Mouse (Mus musculus): ENCODE data around the gene Med14. TPM values are rescaled to one million over a fixed set of nuclear protein-coding genes. Genes with fewer than 3 reads are reported as not detected.
A peak's percentile ranks its signal among the peaks of the same experiment; 100 is the strongest.

Gene Med14
- polyA plus RNA-seq, 1 experiment from 2014 or later = 14.5 TPM

DNA sequence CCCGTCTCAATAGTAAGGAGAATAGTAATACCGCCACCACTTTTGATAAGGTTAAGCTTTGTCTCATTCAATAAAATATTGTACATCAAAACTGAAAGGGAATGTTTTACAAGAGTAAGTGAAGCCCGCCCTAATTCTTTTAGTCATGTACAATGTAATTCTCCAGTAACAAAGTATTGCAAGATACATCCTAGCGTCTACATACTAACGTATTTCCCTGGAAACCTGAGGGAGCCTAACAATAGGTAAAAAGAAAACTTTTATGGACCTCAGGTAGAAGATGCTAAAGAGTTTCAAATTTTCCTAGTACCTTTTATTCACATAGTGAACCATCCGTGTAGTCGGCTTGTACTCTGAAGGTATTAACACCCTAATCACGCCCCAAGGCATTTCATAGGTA lies 1.4 kb downstream of the Med14 start:
- Histone ChIP-seq H3K9ac (peak overlapping the region; percentile 68; the same call in 1 of the 2 replicates), H3K4me1 (replicated peaks) (peaks cover 8% of the 10 kb centered on the region; the same call in 1 of the 2 replicates), H3K36me3 (no peaks in the 10 kb centered on the region), H3K9me3 (no peaks in the 10 kb centered on the region), H3K27ac (replicated peaks) (no peak overlapping the region), H3K4me3 (peak overlapping the region; percentile 60), H3K4me2 (peak overlapping the region; percentile 56), H3K27me3 (no peaks in the 10 kb centered on the region)
- no peak for ATAC-seq (ENCODE audit: low FRiP score, low read depth)
- WGBS = 22% methylated on average over 8 of the region's 8 CpGs

DNA sequence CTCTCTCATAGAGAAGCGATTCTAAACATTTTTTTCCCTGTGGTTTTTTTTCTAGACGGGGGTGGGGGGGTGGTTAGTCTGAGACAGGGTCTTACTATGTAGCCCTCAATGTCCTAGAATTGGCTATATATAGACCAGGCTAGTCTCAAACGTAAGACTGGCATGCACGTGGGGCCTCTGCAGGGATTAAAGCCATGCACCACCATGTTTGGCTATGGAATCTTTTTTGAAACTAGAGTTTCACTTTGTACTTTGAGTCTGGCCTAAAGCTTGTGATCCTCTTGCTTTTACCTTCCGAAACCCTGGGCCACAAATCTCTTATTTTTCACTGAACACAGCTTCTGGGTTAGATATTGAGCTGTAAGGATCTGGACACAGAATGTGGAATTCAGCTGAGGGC lies 2.2 kb downstream of the Med14 start:
- H3K9ac ChIP-seq = no peak overlapping the region
- H3K4me2 ChIP-seq = peak overlapping the region; percentile 56
- H3K4me3 ChIP-seq = 0 out of 2 replicates have a peak overlapping the region, but pooled peaks have one; percentile 10
- no peak overlapping the region for H3K27ac ChIP-seq (replicated peaks)
- no peaks in the 10 kb centered on the region for H3K36me3 ChIP-seq
- no peaks in the 10 kb centered on the region for H3K27me3 ChIP-seq
- 58% methylated on average over 5 of the region's 5 CpGs for WGBS
- H3K9me3 ChIP-seq = no peaks in the 10 kb centered on the region
- H3K4me1 ChIP-seq (replicated peaks) = peaks cover 8% of the 10 kb centered on the region; the same call in 1 of the 2 replicates
- ATAC-seq (ENCODE audit: low FRiP score, low read depth) = no peak

DNA sequence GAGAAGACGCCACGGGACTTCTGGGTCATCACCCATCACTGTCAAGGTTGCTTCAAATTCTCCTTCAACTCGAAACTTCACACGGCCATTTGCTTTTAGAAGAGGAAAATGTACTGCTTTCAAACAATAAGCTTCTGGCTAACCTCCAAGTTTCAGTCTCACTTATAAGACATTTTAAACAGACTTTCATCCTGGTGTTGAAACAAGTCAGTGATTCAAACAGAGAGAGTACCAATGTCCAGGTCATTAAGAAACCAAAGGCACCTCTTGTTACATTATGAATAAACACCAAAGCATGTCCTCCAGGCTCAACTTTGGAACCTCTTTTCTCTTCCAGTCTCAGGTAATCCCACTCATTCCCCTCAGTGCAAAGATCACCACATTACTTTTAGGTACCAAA lies 14.0 kb downstream of the Med14 start:
- Histone ChIP-seq H3K36me3 (no peaks in the 10 kb centered on the region), H3K27me3 (no peaks in the 10 kb centered on the region), H3K4me3 (no peak overlapping the region), H3K4me1 (replicated peaks) (no peaks in the 10 kb centered on the region), H3K9me3 (no peaks in the 10 kb centered on the region), H3K9ac (no peak overlapping the region), H3K27ac (replicated peaks) (no peak overlapping the region), H3K4me2 (no peak overlapping the region)
- ATAC-seq (ENCODE audit: low FRiP score, low read depth) = no peak
- 79% methylated on average over 4 of the region's 4 CpGs for WGBS

DNA sequence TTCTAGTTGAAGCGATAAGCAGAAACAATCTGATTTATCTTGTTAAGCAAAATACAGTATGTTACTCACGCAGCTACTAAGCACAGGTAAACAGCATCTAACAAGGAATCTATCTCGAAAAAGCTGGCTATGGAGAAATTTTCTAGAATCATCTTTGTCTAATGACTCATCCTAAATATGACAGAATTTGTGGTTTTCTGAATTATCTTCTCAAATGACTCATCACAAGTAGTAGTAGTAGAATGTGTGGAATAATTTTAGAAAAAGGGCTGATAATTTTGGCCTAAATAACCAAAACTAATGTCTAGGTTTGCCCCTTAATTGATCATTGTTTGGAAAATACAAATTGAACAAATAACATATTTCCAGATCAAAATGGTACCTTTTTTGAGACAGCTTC lies 15.1 kb downstream of the Med14 start:
- no peaks in the 10 kb centered on the region for H3K27me3 ChIP-seq
- no peaks in the 10 kb centered on the region for H3K4me1 ChIP-seq (replicated peaks)
- H3K4me2 ChIP-seq = no peak overlapping the region
- ATAC-seq (ENCODE audit: low FRiP score, low read depth) = no peak
- H3K4me3 ChIP-seq = no peak overlapping the region
- H3K36me3 ChIP-seq = no peaks in the 10 kb centered on the region
- no peak overlapping the region for H3K27ac ChIP-seq (replicated peaks)
- WGBS = 90% methylated on average over 3 of the region's 3 CpGs
- H3K9ac ChIP-seq = no peak overlapping the region
- H3K9me3 ChIP-seq = no peaks in the 10 kb centered on the region

DNA sequence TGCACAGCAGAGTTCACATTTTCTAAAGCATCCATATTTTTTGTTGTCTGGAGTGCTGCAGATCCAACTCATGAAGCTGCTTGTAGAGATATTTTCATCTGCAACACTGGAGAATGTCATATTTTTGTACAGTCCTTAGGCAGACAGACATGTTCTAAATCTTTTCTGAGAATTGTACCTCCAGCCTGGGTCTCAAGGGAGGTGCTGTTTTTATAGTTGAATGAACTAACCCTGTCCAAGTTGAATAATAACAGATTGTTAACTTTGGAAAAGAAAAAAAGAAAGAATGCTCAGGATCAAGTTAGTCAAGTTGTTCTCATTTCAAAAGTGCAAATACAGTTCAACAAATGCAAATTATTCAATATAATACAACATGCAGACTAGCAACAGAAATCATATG lies 21.5 kb downstream of the Med14 start:
- ATAC-seq (ENCODE audit: low FRiP score, low read depth) = no peak
- no peaks in the 10 kb centered on the region for H3K4me1 ChIP-seq (replicated peaks)
- no peak overlapping the region for H3K9ac ChIP-seq
- no peak overlapping the region for H3K4me2 ChIP-seq
- H3K27ac ChIP-seq (replicated peaks) = no peak overlapping the region
- no peaks in the 10 kb centered on the region for H3K27me3 ChIP-seq
- H3K36me3 ChIP-seq = 0 out of 2 replicates have a peak, but pooled peaks cover 6% of the 10 kb centered on the region
- no peaks in the 10 kb centered on the region for H3K9me3 ChIP-seq
- no peak overlapping the region for H3K4me3 ChIP-seq

DNA sequence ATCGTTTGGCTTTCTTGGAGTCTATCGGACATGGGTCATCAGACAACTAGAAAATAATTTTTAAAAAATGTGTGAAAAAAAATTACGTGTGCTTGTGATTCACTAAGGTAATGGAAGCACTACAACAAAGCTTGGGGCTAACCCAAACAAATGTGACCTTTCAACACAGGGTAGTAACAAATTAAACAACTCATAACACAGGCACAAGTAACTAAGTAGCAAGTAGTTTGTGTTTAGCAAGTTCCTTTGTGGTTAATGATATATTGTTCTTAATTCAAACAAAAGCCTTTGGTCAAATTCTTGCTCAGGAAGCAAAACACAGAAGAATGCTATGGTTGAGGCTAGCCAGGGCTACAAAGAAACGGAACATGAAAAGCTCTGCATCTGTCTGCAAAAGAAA lies 45.8 kb downstream of the Med14 start:
- Histone ChIP-seq H3K36me3 (peaks cover 10% of the 10 kb centered on the region), H3K27ac (replicated peaks) (no peak overlapping the region), H3K9ac (no peak overlapping the region), H3K27me3 (no peaks in the 10 kb centered on the region), H3K4me3 (no peak overlapping the region), H3K4me2 (no peak overlapping the region), H3K9me3 (no peaks in the 10 kb centered on the region), H3K4me1 (replicated peaks) (no peaks in the 10 kb centered on the region)
- 84% methylated on average over 4 of the region's 4 CpGs for WGBS
- no peak for ATAC-seq (ENCODE audit: low FRiP score, low read depth)

DNA sequence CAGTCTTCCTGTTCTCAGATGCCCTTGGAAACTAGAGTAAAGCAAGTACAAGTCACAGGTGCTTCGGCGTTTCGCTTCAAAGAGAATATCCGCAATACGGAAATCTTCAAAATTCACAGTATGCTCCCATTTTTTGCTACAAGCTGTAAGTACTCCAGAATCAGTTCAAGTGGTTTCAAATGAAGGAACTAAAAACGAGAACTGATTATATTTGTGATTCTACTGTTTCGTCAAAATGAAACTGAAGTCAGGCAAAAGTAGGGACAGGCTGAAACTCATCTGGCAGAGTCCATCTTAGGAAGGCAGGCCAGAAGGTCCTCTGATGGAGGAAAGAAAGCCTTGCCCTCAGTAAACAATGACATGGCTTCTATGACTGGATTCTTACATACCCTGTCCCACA lies 48.1 kb downstream of the Med14 start:
- H3K9me3 ChIP-seq = no peaks in the 10 kb centered on the region
- H3K36me3 ChIP-seq = peaks cover 10% of the 10 kb centered on the region
- no peak for ATAC-seq (ENCODE audit: low FRiP score, low read depth)
- no peaks in the 10 kb centered on the region for H3K27me3 ChIP-seq
- H3K4me1 ChIP-seq (replicated peaks) = no peaks in the 10 kb centered on the region
- no peak overlapping the region for H3K27ac ChIP-seq (replicated peaks)
- no peak overlapping the region for H3K4me2 ChIP-seq
- 97% methylated on average over 7 of the region's 7 CpGs for WGBS
- H3K4me3 ChIP-seq = no peak overlapping the region
- H3K9ac ChIP-seq = no peak overlapping the region

DNA sequence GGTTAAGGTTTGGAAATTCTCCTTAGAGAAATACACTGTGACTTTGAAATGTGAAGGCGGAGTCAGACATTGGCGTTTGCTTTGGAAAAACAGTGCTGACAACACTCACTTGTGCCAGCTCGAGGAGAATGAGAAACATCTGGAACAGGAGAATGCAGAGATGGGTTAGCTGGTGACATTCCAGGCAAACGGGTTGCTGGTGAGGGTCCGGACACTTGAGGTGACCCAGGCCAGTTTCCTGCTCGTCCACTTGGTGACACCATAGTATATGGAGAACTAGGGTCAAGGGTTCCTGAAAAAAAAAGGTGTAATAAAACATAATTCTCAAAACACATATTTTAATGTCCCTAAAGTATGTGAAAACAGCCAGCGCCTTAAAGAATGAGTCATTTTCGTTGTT lies 75.0 kb downstream of the Med14 start:
- no peak for ATAC-seq (ENCODE audit: low FRiP score, low read depth)
- H3K4me1 ChIP-seq (replicated peaks) = no peaks in the 10 kb centered on the region
- no peak overlapping the region for H3K9ac ChIP-seq
- WGBS = 84% methylated on average over 8 of the region's 8 CpGs
- no peaks in the 10 kb centered on the region for H3K9me3 ChIP-seq
- H3K4me2 ChIP-seq = no peak overlapping the region
- no peaks in the 10 kb centered on the region for H3K27me3 ChIP-seq
- no peak overlapping the region for H3K27ac ChIP-seq (replicated peaks)
- H3K4me3 ChIP-seq = no peak overlapping the region
- peaks cover 8% of the 10 kb centered on the region; the same call in 1 of the 2 replicates for H3K36me3 ChIP-seq

DNA sequence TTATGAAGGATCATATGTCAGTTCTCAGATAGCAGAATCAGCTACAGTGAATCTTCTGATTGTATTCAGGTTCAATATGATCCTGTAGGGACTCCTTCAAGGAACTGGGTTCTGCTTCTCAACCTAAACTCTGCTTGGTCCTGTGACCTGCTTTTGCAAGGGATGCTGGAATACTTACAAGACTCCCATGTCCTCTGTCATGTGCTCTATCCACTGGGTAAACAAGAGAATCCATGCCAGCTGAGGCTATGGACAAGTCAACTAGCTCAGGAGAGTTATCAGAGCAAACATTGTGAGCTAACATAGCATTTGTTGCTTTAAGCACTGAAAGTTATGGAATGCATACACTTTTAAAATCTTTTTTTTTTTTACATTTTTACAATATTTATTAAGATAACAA lies 75.8 kb downstream of the Med14 start:
- ATAC-seq (ENCODE audit: low FRiP score, low read depth) = no peak
- H3K9me3 ChIP-seq = no peaks in the 10 kb centered on the region
- H3K4me3 ChIP-seq = no peak overlapping the region
- H3K9ac ChIP-seq = no peak overlapping the region
- H3K27ac ChIP-seq (replicated peaks) = no peak overlapping the region
- no peaks in the 10 kb centered on the region for H3K4me1 ChIP-seq (replicated peaks)
- H3K4me2 ChIP-seq = no peak overlapping the region
- H3K27me3 ChIP-seq = no peaks in the 10 kb centered on the region
- peaks cover 8% of the 10 kb centered on the region; the same call in 1 of the 2 replicates for H3K36me3 ChIP-seq

DNA sequence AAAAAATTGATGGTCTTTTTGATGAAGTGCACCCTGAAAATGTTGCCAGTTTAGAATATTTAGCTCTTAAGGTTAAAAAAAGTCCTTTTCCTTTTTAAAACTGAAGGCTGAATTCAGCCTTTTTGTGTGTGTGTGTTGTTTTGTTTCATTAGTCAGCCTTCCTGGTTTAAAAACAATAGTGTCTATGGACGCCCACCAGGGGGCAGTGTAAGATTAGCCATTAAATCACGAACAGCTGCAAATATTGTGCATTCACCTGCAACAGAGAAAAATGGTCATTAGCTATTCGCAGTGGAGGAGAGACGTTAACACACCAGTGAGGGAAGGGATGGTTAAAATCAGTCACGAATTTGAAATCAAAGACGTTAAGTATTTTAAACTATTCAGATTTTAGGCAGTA lies 84.5 kb downstream of the Med14 start:
- no peak overlapping the region for H3K27ac ChIP-seq (replicated peaks)

DNA sequence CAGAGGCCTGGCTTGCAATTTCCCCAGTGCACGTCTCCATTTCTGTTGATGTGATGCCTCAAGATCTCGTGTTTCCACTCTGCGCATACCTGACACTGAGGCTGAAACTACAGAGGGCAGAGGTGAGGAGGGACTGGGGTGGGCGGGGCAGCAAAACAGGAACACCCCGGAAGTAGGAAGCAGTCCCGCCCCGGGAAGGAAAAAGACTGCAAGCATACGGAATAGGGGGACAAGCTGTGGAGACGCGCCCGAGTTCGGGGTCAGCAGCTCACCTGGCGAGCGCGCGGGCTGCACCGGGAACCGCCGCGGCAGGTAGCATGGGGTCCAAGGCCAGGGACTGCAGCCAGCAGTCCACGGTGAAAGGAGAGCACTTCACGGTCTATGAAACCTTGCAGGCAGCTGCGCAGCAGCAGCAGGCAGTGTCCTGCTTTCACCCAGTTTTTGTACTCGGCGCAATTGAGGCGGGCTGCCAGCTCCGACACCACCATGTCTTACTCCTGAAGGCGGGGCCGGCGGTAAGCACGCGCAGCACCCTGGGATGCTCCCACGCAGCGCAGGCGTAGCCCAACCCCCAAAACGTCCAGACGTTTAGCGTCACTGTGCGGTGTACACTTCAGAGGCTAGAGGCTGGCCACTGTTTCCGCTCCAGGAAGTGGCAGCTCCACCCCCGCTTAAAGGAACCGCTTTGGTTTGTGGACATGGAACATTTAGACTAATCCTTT lies 88.7 kb downstream of the Med14 start, which contains the start of gene 1810030O07Rik:
TSS of gene 1810030O07Rik (minus strand) at position 615 of the 722 bp plus-strand sequence.
- Histone ChIP-seq H3K36me3 (no peaks in the 10 kb centered on the region), H3K27ac (replicated peaks) (peak within 1 kb of the TSS; percentile 91), H3K9me3 (no peaks in the 10 kb centered on the region), H3K4me3 (peak within 1 kb of the TSS; percentile 72), H3K27me3 (no peaks in the 10 kb centered on the region), H3K4me1 (replicated peaks) (peaks cover 9% of the 10 kb centered on the region), H3K9ac (peak within 1 kb of the TSS; percentile 80), H3K4me2 (peak within 1 kb of the TSS; percentile 57)
- peak; percentile 99 for ATAC-seq (ENCODE audit: low FRiP score, low read depth)
- 10% methylated on average over 42 of the region's 42 CpGs for WGBS

More for the DNA sequence above, 84.5 kb downstream of the Med14 start:
- Histone ChIP-seq H3K4me1 (replicated peaks) (peaks cover 9% of the 10 kb centered on the region), H3K4me2 (no peak overlapping the region), H3K9me3 (no peaks in the 10 kb centered on the region), H3K9ac (no peak overlapping the region), H3K36me3 (0 out of 2 replicates have a peak, but pooled peaks cover 9% of the 10 kb centered on the region), H3K27me3 (no peaks in the 10 kb centered on the region), H3K4me3 (no peak overlapping the region)
- no peak for ATAC-seq (ENCODE audit: low FRiP score, low read depth)
- 31% methylated on average over 6 of the region's 6 CpGs for WGBS

DNA sequence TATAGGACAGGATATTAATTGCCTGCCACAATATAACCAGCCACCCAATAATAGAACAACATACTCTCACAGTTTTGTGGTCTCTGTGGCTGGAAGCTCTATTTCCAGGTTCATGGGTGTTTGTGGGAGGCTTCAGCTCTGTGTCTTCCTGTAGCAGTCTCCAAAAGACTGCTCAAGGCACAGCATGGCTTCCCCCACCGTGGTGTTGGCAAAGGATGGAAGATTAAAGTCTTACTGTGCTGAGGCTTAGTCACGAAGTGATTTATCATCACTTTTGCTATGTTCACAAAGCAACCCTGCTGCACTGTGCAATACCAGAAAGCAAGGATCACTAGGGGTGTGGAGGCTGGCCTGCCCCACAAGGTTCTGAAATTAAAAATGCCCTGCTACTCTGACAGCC lies 108.0 kb downstream of the Med14 start:
- no peak for ATAC-seq (ENCODE audit: low FRiP score, low read depth)
- H3K4me1 ChIP-seq (replicated peaks) = no peaks in the 10 kb centered on the region
- WGBS = 70% methylated on average over 2 of the region's 2 CpGs
- H3K9ac ChIP-seq = no peak overlapping the region
- H3K4me2 ChIP-seq = no peak overlapping the region
- H3K36me3 ChIP-seq = peaks cover 20% of the 10 kb centered on the region; the same call in 1 of the 2 replicates
- no peak overlapping the region for H3K4me3 ChIP-seq
- no peaks in the 10 kb centered on the region for H3K27me3 ChIP-seq
- H3K27ac ChIP-seq (replicated peaks) = no peak overlapping the region
- no peaks in the 10 kb centered on the region for H3K9me3 ChIP-seq

DNA sequence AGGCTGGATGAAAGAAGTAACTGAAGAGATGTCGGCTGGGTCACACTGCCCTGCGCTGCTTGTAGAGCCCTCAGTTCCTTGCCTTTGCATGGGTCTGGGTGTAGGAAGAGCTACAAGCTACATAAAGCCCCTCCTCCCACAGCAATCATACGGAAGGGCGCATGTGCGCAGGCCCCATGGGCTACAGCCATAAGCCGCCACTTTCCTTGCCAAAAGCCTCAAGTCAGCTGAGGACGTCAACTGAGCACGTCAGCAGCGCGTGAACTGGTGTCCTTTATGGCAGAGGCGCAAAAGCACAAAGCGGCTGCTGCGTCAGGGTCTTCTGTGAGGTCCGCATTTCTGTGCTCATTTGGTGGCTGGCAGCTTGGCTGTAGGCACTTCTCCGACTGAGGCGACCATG lies 110.0 kb downstream of the Med14 start:
- no peaks in the 10 kb centered on the region for H3K4me1 ChIP-seq (replicated peaks)
- peaks cover 11% of the 10 kb centered on the region; the same call in 1 of the 2 replicates for H3K36me3 ChIP-seq
- no peaks in the 10 kb centered on the region for H3K27me3 ChIP-seq
- H3K9ac ChIP-seq = no peak overlapping the region
- H3K27ac ChIP-seq (replicated peaks) = no peak overlapping the region
- no peak overlapping the region for H3K4me2 ChIP-seq
- H3K9me3 ChIP-seq = no peaks in the 10 kb centered on the region
- WGBS = 95% methylated on average over 16 of the region's 16 CpGs
- no peak for ATAC-seq (ENCODE audit: low FRiP score, low read depth)
- H3K4me3 ChIP-seq = no peak overlapping the region

Measured in hindbrain, embryonic 15.5 days (tissue).